Mouse (Mus musculus) bone marrow macrophage, adult 2 months (primary cell): ENCODE data around the gene Tnfrsf13c.

Experiments
- CTCF ChIP-seq: IDR thresholded peaks from 2 replicates; pipeline ENCODE4 v1.5.1; 2012; ENCODE audit warnings: low read depth, mild to moderate bottlenecking, low read length, moderate library complexity
- POLR2A ChIP-seq: IDR thresholded peaks from 2 replicates; pipeline ENCODE4 v1.6.1; 2012; ENCODE audit warnings: mild to moderate bottlenecking, low read depth, low read length, borderline replicate concordance

GRCm38 (mm10) chr15:82266356-82266755 is 42.2 kb upstream of the Tnfrsf13c start:
- TF ChIP-seq POLR2A (no peak), CTCF (peak; percentile 97)
